Mouse (Mus musculus): ENCODE data around the gene Cbl. TPM values are rescaled to one million over a fixed set of nuclear protein-coding genes. Genes with fewer than 3 reads are reported as not detected.

The Cbl gene
- polyA plus RNA-seq, 1 experiment from 2014 or later, result 17.6 TPM

DNA sequence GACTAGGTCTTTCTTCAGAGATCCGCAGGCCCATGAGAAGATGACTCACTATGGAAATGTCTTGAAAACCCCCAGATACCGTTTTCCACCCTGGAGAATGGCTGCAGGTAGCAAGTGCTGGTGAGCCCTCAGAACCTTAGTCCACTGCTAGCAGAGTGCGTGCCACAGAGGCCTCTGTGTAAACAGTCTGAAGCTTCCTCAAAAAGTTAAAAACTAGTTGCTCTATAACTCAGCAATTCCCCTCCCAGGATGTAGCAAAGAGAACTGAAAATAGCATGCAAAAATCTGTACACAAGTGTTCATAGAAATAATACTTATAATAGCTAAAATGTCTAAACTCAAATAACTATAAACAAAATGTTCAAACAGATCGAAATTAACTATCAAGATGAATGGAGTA, 37.5 kb downstream of the Cbl start:
- Histone ChIP-seq H3K4me1 (ENCODE audit: insufficient read depth, low read length) (no peaks in the 10 kb centered on the region), H3K4me3 (ENCODE audit: low read length) (no peak overlapping the region), H3K36me3 (ENCODE audit: insufficient read depth, low read length) (peaks cover 26% of the 10 kb centered on the region), H3K27me3 (ENCODE audit: insufficient read depth, low read length) (no peaks in the 10 kb centered on the region), H3K27ac (ENCODE audit: low read length) (no peak overlapping the region), H3K9me3 (ENCODE audit: low read length) (no peaks in the 10 kb centered on the region), H3K9ac (replicated peaks; ENCODE audit: low read length) (no peak overlapping the region), H3K4me2 (replicated peaks; ENCODE audit: low read depth, low read length) (no peak overlapping the region)
- 94% methylated on average over 4 of the region's 4 CpGs for WGBS
- ATAC-seq (ENCODE audit: low FRiP score, low TSS enrichment), result no peak

- no peak for ATAC-seq (ENCODE audit: low FRiP score, low TSS enrichment)
- no peak overlapping the region for H3K4me3 ChIP-seq (ENCODE audit: low read length)
- no peak overlapping the region for H3K4me2 ChIP-seq (replicated peaks; ENCODE audit: low read depth, low read length)
- no peak overlapping the region for H3K27ac ChIP-seq (ENCODE audit: low read length)
- H3K9me3 ChIP-seq (ENCODE audit: low read length), result no peaks in the 10 kb centered on the region
- H3K4me1 ChIP-seq (ENCODE audit: insufficient read depth, low read length), result no peaks in the 10 kb centered on the region
- H3K36me3 ChIP-seq (ENCODE audit: insufficient read depth, low read length), result peaks cover 15% of the 10 kb centered on the region; the same call in 1 of the 2 replicates
- H3K9ac ChIP-seq (replicated peaks; ENCODE audit: low read length), result no peak overlapping the region
- H3K27me3 ChIP-seq (ENCODE audit: insufficient read depth, low read length), result no peaks in the 10 kb centered on the region
- WGBS, result 71% methylated on average over 1 of the region's 1 CpGs
These were observed 39.8 kb downstream of the Cbl start for GRCm38 (mm10) chr9:44194000-44194399.

GRCm38 (mm10) chr9:44192794-44193193, 41.1 kb downstream of the Cbl start:
- Histone ChIP-seq H3K27ac (ENCODE audit: low read length) (no peak overlapping the region), H3K36me3 (ENCODE audit: insufficient read depth, low read length) (peaks cover 9% of the 10 kb centered on the region; the same call in 1 of the 2 replicates), H3K9ac (replicated peaks; ENCODE audit: low read length) (no peak overlapping the region), H3K27me3 (ENCODE audit: insufficient read depth, low read length) (no peaks in the 10 kb centered on the region), H3K4me1 (ENCODE audit: insufficient read depth, low read length) (no peaks in the 10 kb centered on the region), H3K4me3 (ENCODE audit: low read length) (no peak overlapping the region), H3K9me3 (ENCODE audit: low read length) (no peaks in the 10 kb centered on the region), H3K4me2 (replicated peaks; ENCODE audit: low read depth, low read length) (no peak overlapping the region)
- no peak for ATAC-seq (ENCODE audit: low FRiP score, low TSS enrichment)
- 94% methylated on average over 5 of the region's 5 CpGs for WGBS

DNA sequence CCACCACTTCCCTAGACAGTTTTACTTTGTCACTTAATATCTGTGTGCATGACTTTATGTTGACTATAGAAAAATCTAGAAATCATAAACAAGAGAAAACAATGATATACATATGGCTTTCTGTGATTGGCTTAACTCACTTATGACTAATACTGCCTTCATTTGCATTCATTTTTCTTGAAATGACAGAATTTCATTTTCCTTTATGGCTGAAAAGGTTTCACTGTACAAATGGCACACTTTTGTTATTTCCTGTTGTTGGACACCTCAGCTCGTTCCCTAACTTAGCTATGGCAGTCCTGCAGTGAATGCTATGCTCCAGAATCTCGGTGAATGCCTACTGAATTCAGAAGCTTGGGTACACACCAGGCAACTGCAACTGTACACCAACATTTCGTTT, 41.5 kb downstream of the Cbl start:
- Histone ChIP-seq H3K4me1 (ENCODE audit: insufficient read depth, low read length) (no peaks in the 10 kb centered on the region), H3K9ac (replicated peaks; ENCODE audit: low read length) (no peak overlapping the region), H3K36me3 (ENCODE audit: insufficient read depth, low read length) (peaks cover 7% of the 10 kb centered on the region; the same call in 1 of the 2 replicates), H3K27ac (ENCODE audit: low read length) (no peak overlapping the region), H3K27me3 (ENCODE audit: insufficient read depth, low read length) (no peaks in the 10 kb centered on the region), H3K4me3 (ENCODE audit: low read length) (no peak overlapping the region), H3K9me3 (ENCODE audit: low read length) (no peaks in the 10 kb centered on the region), H3K4me2 (replicated peaks; ENCODE audit: low read depth, low read length) (no peak overlapping the region)
- WGBS, result 84% methylated on average over 3 of the region's 3 CpGs
- ATAC-seq (ENCODE audit: low FRiP score, low TSS enrichment), result no peak

DNA sequence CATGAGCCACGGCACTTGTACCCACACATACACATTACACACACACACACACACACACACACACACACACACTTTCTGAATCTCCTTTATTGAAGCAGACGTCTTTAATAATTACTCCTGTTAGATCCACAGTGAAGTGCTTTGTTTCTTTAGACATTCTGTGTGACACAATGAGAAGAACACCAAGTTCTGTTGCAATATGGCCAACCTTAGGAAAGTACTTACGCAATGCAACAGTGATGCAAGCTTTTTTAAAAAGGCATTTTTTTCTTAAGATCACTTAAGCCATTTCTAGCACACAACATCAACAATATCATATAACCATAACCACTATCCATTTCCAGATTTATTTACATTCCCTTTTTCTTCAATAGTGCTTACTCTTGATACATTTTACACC, 42.7 kb downstream of the Cbl start:
- no peak overlapping the region for H3K9ac ChIP-seq (replicated peaks; ENCODE audit: low read length)
- no peak overlapping the region for H3K4me2 ChIP-seq (replicated peaks; ENCODE audit: low read depth, low read length)
- no peaks in the 10 kb centered on the region for H3K9me3 ChIP-seq (ENCODE audit: low read length)
- WGBS, result 57% methylated on average over 3 of the region's 3 CpGs
- peaks cover 4% of the 10 kb centered on the region; the same call in 1 of the 2 replicates for H3K36me3 ChIP-seq (ENCODE audit: insufficient read depth, low read length)
- no peaks in the 10 kb centered on the region for H3K4me1 ChIP-seq (ENCODE audit: insufficient read depth, low read length)
- H3K27ac ChIP-seq (ENCODE audit: low read length), result no peak overlapping the region
- H3K4me3 ChIP-seq (ENCODE audit: low read length), result no peak overlapping the region
- ATAC-seq (ENCODE audit: low FRiP score, low TSS enrichment), result no peak
- no peaks in the 10 kb centered on the region for H3K27me3 ChIP-seq (ENCODE audit: insufficient read depth, low read length)

DNA sequence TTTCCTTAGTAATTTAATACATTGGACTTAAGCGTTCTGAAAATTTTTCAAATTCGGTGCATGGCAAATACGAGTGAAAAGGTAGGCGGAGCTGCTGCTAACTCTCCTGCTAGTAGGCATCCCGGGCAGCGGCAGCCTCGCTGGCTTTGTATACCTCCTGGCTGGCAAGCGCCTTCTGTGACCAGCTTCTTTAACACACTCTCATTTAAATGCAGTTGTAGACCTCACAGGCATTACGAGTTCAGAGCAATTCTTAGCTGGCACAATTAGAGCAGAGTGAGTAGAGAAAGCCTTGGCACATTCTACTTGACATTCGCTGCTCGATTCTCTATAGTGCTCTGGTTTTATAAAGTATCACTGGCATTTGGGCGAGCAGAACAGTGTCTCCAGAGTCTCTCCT, 45.6 kb downstream of the Cbl start:
- H3K4me2 ChIP-seq (replicated peaks; ENCODE audit: low read depth, low read length), result no peak overlapping the region

DNA sequence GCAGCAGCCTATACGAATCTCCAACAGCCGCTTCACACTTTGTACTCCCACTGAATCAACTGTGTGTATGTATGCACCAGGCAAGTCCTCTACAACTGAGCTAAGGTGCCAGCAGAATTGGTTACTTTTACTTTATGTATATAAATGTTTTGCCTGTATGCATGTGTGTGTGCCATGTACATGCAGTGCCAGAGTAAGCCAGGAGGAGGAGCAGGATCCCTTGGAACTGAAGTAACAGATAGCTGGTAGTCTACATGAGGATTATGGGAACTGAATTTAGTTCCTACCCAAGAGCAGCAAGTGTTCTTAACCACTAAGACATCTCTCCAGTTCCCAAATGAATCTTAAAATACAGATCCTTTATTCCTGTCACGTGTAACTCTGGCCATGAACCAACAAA, 51.6 kb downstream of the Cbl start:
- Histone ChIP-seq H3K4me3 (ENCODE audit: low read length) (no peak overlapping the region), H3K27me3 (ENCODE audit: insufficient read depth, low read length) (no peaks in the 10 kb centered on the region), H3K4me2 (replicated peaks; ENCODE audit: low read depth, low read length) (no peak overlapping the region), H3K4me1 (ENCODE audit: insufficient read depth, low read length) (peaks cover 6% of the 10 kb centered on the region; the same call in 1 of the 2 replicates), H3K36me3 (ENCODE audit: insufficient read depth, low read length) (peaks cover 18% of the 10 kb centered on the region; the same call in 1 of the 2 replicates), H3K27ac (ENCODE audit: low read length) (no peak overlapping the region), H3K9me3 (ENCODE audit: low read length) (peaks cover 9% of the 10 kb centered on the region; the same call in 1 of the 2 replicates), H3K9ac (replicated peaks; ENCODE audit: low read length) (no peak overlapping the region)
- ATAC-seq (ENCODE audit: low FRiP score, low TSS enrichment), result no peak
- WGBS, result 85% methylated on average over 3 of the region's 3 CpGs

More for the DNA sequence above, 45.6 kb downstream of the Cbl start:
- H3K9me3 ChIP-seq (ENCODE audit: low read length), result no peaks in the 10 kb centered on the region
- H3K27me3 ChIP-seq (ENCODE audit: insufficient read depth, low read length), result no peaks in the 10 kb centered on the region
- H3K4me1 ChIP-seq (ENCODE audit: insufficient read depth, low read length), result 0 out of 2 replicates have a peak, but pooled peaks cover 3% of the 10 kb centered on the region
- no peak for ATAC-seq (ENCODE audit: low FRiP score, low TSS enrichment)
- H3K4me3 ChIP-seq (ENCODE audit: low read length), result no peak overlapping the region
- 0 out of 2 replicates have a peak overlapping the region, but pooled peaks have one; percentile 7 for H3K27ac ChIP-seq (ENCODE audit: low read length)
- H3K36me3 ChIP-seq (ENCODE audit: insufficient read depth, low read length), result no peaks in the 10 kb centered on the region
- 83% methylated on average over 12 of the region's 12 CpGs for WGBS
- H3K9ac ChIP-seq (replicated peaks; ENCODE audit: low read length), result no peak overlapping the region

DNA sequence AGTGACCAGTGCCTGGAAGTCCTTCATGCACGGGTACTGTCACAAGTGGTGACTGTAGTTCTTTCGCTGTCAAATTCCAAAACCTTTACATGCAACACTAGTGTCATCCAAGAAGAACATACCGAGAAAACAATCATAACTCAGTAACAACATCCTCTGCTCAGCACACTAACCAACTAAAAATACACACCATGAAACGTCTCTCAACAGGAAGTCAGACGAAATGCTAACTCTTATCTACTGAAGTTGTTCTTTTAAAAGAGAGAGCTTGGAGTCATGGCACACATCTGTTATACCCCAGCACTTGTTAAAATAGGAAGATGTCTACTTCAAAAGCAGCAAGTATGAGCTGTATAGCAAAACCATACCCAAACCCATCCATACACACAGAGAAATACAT, 52.3 kb downstream of the Cbl start:
- H3K27me3 ChIP-seq (ENCODE audit: insufficient read depth, low read length), result no peaks in the 10 kb centered on the region
- H3K4me1 ChIP-seq (ENCODE audit: insufficient read depth, low read length), result peaks cover 7% of the 10 kb centered on the region; the same call in 1 of the 2 replicates
- H3K9me3 ChIP-seq (ENCODE audit: low read length), result peaks cover 9% of the 10 kb centered on the region; the same call in 1 of the 2 replicates
- H3K27ac ChIP-seq (ENCODE audit: low read length), result no peak overlapping the region
- no peak overlapping the region for H3K9ac ChIP-seq (replicated peaks; ENCODE audit: low read length)
- no peak overlapping the region for H3K4me3 ChIP-seq (ENCODE audit: low read length)
- WGBS, result 76% methylated on average over 5 of the region's 5 CpGs
- no peak for ATAC-seq (ENCODE audit: low FRiP score, low TSS enrichment)
- peaks cover 18% of the 10 kb centered on the region; the same call in 1 of the 2 replicates for H3K36me3 ChIP-seq (ENCODE audit: insufficient read depth, low read length)
- no peak overlapping the region for H3K4me2 ChIP-seq (replicated peaks; ENCODE audit: low read depth, low read length)

DNA sequence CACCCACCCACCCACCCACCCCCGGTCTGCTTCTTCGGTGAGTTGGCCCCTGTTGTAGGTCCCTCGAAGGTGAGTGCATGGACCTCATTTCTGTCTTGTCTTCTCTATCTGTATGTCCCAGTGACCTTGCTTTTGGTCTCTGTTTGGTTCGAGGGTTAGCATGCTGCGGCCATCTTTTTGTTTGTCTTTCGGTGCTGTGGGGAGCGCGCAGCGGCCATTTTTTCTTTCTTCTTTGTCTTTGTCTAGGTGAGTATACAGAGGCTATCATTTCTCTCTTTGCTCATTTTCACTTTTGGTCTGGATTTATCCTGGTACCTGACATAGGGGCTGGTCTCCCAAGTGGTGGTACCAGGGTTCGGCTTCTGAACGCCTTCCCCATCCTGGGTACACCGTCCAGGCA, 55.0 kb downstream of the Cbl start:
- no peaks in the 10 kb centered on the region for H3K27me3 ChIP-seq (ENCODE audit: insufficient read depth, low read length)
- H3K9me3 ChIP-seq (ENCODE audit: low read length), result peaks cover 9% of the 10 kb centered on the region; the same call in 1 of the 2 replicates
- peaks cover 18% of the 10 kb centered on the region; the same call in 1 of the 2 replicates for H3K36me3 ChIP-seq (ENCODE audit: insufficient read depth, low read length)
- H3K4me1 ChIP-seq (ENCODE audit: insufficient read depth, low read length), result peaks cover 16% of the 10 kb centered on the region
- no peak overlapping the region for H3K27ac ChIP-seq (ENCODE audit: low read length)
- H3K4me2 ChIP-seq (replicated peaks; ENCODE audit: low read depth, low read length), result no peak overlapping the region
- no peak overlapping the region for H3K4me3 ChIP-seq (ENCODE audit: low read length)
- 99% methylated on average over 12 of the region's 12 CpGs for WGBS
- no peak for ATAC-seq (ENCODE audit: low FRiP score, low TSS enrichment)
- H3K9ac ChIP-seq (replicated peaks; ENCODE audit: low read length), result no peak overlapping the region

GRCm38 (mm10) chr9:44178389-44178788, 55.5 kb downstream of the Cbl start:
- no peak for ATAC-seq (ENCODE audit: low FRiP score, low TSS enrichment)
- WGBS, result 91% methylated on average over 14 of the region's 14 CpGs
- H3K9me3 ChIP-seq (ENCODE audit: low read length), result peaks cover 9% of the 10 kb centered on the region; the same call in 1 of the 2 replicates

More at GRCm38 (mm10) chr9:44178389-44178788, 55.5 kb downstream of the Cbl start:
- no peak overlapping the region for H3K27ac ChIP-seq (ENCODE audit: low read length)
- H3K36me3 ChIP-seq (ENCODE audit: insufficient read depth, low read length), result peaks cover 18% of the 10 kb centered on the region; the same call in 1 of the 2 replicates
- H3K4me3 ChIP-seq (ENCODE audit: low read length), result no peak overlapping the region
- no peaks in the 10 kb centered on the region for H3K27me3 ChIP-seq (ENCODE audit: insufficient read depth, low read length)
- H3K9ac ChIP-seq (replicated peaks; ENCODE audit: low read length), result no peak overlapping the region
- H3K4me1 ChIP-seq (ENCODE audit: insufficient read depth, low read length), result peaks cover 16% of the 10 kb centered on the region
- H3K4me2 ChIP-seq (replicated peaks; ENCODE audit: low read depth, low read length), result no peak overlapping the region

Measured in kidney, embryonic 16.5 days (tissue).